Mouse (Mus musculus): ENCODE measurements around the gene Rai14.

The Rai14 gene

GRCm38 (mm10) chr15:10720671-10721070 lies 6.2 kb upstream of the Rai14 start:
- in situ Hi-C loops (cut with MseI, MboI) = no loop called here

DNA sequence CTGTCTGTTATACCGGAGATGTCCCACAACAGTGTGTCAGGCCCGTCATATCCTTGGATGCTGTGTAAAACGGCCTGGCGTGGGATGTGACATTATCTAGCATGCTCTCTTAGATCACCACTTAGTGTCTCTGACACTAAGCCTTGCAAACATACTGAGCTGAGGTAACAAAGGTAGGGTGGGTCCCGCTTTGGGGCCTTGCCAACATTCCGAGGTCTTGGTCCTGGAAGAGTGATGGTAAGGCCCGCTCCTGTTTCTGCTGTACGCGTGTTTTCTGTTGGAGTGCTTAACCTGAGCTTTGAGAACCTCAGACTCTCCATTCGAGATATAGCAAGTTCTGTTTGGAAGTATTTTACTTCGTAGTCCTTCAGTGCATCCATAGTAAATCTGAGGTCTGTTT lies 5.8 kb upstream of the Rai14 start:
- in situ Hi-C loops (cut with MseI, MboI) = no loop called here

DNA sequence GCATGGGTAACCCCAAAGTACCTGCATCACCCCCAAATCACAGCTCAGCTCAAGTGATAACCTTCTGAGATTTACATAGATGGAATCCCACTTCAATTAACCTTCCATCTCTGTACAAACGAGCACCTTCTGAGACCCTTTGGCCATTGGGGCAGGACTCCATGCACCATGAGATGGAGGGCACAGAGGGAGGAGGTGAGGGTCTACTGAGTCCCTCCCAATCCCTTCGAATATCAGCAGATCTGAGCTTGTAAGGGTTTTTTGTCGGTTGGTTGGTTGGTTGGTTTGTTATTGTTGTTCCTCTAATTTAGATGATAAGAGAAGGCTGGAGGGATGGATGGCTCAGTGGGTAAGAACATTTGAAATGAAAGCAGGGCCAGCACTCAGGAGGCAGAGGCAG lies 5.1 kb upstream of the Rai14 start:
- in situ Hi-C loops (cut with MseI, MboI) = no loop called here

- in situ Hi-C loops (cut with MseI, MboI) = no loop called here
These were observed 4.3 kb upstream of the Rai14 start for GRCm38 (mm10) chr15:10718763-10719162.

- in situ Hi-C loops (cut with MseI, MboI) = no loop called here
These were observed 2.9 kb upstream of the Rai14 start for GRCm38 (mm10) chr15:10717284-10717683.

DNA sequence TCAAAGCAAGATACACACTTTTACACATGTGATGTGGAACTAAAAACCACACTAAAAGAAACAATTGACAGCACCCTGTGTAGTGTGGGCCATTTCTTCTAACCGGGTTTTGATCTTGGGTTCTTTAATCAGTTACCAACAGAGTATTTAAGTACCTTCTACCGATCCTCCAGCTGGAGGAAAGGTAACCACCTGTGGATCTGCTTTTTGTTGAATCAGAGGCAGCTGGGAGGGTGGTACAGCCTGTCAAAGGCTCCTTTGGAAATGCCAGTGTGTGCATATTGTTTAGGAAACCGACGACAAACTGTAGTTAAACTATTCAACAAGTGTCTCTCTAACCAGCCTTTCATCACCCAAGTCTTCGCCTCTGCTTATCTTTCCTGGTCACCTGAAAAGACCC lies 1.5 kb upstream of the Rai14 start:
- in situ Hi-C loops (cut with MseI, MboI) = no loop called here

GRCm38 (mm10) chr15:10715139-10715505 lies 698 bp upstream of the Rai14 start:
- in situ Hi-C loops (cut with MseI, MboI) = no loop called here

DNA sequence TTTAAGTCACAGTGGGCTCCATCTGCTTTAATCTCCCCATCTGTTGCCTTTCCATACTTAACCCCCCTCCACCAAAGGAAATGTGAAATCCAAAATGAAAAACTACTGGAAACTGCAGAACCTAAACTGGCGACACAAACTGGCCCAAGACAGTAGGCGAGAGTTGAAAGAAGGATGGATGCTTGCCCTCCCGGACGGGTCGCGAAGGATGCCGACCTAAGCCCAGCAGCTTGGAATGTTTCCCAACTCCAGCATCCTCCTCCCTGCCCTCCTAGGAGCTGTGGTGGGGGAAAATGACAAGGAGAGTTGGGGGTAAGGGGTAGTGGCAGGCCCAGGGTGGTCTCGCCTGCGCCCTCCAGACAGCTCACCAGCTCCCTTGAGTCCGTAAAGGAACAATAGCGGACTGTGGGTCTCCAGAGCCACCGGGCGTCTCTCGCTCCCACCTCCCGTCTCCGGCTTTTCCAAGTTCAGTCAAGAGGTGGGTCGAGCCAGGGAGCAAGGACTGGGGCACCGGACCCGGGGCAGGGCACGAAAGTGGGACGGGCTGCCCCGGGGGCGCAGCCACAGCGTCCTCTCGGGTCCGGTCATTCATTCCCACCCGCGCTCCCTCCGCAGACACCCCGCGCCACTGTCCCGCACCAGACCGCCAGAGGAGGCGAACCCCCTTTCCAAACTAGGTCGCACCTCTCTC lies 653 bp downstream of the Rai14 start:
- in situ Hi-C loops (cut with MseI, MboI) = no loop called here

GRCm38 (mm10) chr15:10713181-10713625 lies 1.2 kb downstream of the Rai14 start:
- in situ Hi-C loops (cut with MseI, MboI) = no loop called here

DNA sequence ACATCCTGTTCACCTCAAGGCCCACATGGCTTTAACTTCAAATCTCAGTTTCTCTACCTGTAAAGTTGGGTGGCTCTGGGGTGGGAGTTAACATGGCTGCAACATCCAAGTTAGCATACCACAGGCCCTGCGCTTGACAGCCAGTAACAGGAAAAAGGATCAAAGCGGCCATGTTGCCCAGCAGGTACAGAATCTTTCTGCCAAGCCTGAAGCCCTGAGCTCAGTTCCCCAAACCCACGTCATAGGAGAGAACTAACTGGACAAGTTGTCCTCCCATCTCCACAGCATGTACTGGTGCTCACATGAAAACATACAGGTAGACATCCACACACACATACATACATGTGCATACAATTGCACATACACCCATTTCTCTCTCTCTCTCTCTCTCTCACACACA lies 2.1 kb downstream of the Rai14 start:
- in situ Hi-C loops (cut with MseI, MboI) = no loop called here

DNA sequence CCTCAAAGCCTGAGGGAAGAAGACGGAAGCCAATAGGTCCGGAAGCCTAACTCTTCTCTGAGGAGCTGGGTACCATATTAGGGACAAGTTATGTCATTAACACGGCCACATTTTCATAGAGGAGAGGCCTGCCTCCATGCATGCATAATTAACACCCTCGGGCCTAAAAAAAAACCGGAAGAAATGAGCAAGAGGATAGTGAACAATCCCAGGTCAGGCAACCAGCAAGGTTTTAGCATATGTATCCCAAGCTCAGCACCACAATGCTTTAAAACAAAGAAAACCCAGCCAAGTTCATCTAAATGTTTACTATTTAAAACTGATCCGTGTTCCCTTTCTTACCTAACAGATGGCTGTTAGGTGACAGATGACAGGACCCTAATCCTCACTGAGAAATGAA lies 3.2 kb downstream of the Rai14 start:
- in situ Hi-C loops (cut with MseI, MboI) = no loop called here

DNA sequence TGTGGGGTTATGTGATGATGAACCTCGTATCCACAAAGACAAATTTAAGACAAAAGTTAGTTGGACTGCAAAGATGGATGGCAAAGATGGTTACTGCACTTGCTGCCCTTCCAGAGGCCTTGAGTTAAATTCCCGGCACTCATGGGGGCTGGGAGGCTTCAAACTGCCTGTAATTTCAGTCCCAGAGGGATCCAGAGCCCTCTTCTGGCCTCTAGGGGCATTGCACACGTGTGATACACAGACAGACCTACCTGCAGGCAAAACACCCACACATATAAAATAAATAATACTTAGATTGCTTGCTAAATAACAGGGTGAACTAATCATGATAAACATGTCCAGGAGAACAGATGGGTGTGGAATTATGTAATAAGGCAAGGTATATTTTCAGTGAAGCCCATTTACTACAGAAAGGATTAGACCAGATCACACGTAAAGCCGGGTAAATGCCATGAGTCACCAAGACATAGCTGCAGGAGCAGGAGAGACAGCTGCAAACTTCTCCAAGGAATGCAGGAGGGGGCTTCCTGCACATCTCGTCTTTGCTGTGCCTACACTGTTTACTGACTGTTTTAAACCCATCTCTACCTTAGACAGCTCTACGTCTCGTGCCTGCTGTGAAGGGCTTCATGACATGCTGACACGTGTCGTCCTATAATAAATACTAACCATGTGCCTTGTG lies 5.7 kb downstream of the Rai14 start:
- in situ Hi-C loops (cut with MseI, MboI) = no loop called here

DNA sequence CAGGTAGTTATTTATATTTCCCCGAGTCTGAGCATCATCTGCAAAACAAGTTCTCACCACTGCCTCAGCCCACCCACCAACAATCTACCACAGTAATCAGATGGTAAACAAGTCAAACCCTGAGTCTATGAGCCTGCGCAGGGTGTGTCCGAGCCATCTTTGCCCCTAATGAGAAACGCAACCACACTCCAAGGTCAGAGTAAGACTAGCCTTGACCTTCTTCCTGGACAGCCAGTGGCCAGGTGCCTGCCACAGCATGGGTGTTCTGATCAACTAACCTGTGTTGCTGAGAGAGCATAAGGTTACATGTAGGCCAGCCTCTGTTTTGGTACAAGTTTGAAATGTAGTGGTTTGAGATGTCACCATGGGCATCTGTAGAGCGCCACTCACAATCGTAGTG lies 7.3 kb downstream of the Rai14 start:
- in situ Hi-C loops (cut with MseI, MboI) = no loop called here

- in situ Hi-C loops (cut with MseI, MboI) = no loop called here
These were observed 8.0 kb downstream of the Rai14 start for GRCm38 (mm10) chr15:10706414-10706813.

DNA sequence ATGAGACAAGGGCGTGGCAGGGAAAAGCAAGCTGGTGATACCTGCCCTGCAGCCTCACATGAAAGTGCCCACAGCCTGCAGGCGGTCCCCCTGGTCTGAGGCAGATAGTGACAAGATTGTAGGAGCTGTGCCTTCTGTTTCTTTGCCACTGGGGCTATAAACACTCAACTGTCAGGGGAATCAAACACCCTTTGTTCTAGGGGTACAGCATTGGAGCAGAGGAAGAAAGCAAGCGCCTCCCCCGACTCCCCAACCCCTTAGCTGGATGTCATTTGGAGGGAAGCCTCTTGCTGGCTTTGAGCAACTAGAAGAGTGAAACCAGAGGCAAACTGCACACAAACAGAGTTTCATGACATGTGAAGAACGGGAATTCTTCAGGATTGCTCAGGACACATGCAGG lies 8.7 kb downstream of the Rai14 start:
- in situ Hi-C loops (cut with MseI, MboI) = no loop called here

DNA sequence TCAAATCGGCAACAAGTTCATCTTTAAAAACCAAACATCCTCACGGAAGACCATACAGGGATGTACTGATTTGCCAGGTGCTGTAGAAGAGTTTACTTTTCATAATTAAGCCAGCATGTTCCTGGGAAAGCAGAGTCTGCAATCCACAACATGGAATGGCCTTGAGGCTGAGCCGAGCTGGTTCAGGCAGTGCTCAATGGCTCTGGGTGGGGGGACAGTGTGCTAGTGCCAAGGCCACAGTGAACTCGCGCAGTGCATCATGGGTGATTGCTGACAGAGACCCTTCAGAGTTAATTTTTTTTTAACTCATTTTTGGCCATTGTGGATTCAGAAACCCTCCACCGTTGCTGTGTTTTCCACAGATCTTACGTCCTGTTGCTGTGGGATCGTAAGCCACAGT lies 10.1 kb downstream of the Rai14 start:
- in situ Hi-C loops (cut with MseI, MboI) = no loop called here

DNA sequence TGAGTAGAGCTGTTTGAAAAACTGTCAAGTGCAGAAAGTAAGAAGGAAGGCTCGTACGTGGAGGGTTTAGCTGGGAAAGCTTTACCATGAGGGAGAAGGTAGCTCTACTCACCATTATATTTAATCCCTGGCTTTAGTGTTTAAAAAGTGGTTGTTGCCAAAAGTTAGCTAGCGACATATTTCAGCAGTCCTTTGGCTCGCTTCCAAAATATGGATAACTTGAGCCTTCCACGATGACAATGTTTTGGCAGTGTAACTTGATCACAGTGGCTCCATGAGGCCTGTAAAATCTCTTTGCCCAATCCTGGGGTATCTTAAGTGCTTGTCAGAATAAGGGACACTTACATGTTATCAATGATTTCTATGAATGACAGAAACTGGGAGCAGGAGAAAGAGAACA lies 12.9 kb downstream of the Rai14 start:
- in situ Hi-C loops (cut with MseI, MboI) = no loop called here

DNA sequence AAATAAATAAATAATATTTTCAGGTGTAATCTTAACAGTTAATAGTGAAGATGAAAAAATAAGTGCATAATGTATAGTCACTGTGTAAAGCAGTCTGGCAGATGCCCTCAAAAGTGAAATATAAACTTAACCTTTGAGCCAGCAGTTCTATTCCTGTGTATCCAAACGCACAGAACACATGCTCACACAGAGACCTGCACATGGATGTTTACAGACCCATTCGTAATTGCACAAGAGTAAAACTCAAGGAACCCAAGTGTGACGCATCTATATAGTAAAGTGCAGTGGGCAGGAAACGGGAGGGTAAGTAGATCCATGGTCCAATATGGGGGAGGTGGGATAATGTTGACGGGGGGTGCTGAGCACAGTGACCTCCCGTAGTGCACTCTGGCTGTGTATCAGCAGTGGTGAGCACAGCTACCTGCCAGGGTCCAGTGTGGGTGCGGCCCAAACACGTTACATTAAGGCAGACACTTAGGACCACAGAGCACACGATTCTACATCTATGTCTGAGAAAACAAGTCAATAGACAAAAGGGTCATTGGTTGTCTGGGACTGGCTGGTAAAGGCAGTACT lies 13.4 kb downstream of the Rai14 start:
- in situ Hi-C loops (cut with MseI, MboI) = no loop called here

DNA sequence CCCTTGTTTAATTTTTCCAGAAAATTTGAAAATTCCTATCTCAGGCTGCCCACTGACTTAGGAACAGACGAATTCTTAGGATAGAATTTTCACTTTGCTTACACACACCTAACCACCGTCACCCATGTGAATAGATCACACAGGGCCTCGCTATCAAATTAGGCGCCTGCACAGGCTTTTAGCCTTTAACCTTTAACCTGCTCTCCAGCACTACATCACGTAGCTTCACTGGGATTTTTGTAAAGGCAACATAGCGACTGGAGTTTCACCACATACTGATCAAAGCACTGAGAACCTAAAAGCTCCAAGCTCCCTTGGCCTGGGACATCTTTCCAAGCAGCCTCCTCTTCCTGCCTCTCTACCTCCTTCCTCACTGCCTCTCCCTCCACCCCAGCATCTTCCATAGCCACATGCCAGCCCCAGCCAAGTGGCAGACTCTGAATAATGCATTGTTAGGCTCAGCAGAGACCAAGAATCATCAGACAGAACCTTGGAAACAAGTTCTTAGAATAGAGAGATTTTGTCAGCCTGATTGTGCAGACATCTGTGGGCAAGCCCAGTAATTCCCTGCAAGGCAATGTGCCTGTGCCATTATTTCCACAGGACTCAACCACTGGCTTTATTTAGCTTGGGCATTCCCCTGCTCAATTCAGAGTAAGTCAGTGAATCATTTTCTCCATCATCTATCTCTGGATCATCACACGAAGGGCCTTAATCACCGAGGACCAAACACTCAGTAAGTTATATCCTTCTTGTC lies 17.8 kb downstream of the Rai14 start:
- in situ Hi-C loops (cut with MseI, MboI) = no loop called here

DNA sequence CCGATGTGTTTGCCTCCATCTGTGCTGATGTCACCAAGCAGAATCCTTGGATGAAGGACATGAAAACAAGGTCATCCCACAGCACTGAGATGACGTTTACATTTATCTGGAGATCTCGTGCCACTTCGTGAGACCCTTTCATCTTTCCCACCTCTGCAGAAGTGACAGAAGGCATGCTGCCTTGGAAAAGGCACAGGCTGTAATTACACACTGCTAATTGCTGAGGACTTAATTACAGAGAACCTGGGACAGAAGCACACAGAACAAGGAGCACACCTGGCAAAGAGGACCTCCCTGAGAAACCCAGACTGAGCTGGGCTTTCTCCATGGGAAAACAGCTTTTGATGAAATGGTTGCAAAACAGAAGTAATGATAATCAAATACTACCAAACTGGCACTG lies 21.8 kb downstream of the Rai14 start:
- in situ Hi-C loops (cut with MseI, MboI) = no loop called here

GRCm38 (mm10) chr15:10691481-10691880 lies 22.9 kb downstream of the Rai14 start:
- in situ Hi-C loops (cut with MseI, MboI) = no loop called here

- in situ Hi-C loops (cut with MseI, MboI) = no loop called here
These were observed 23.5 kb downstream of the Rai14 start for GRCm38 (mm10) chr15:10690973-10691372.

- in situ Hi-C loops (cut with MseI, MboI) = no loop called here
These were observed 24.2 kb downstream of the Rai14 start for GRCm38 (mm10) chr15:10690219-10690618.

All from mouse trophoblast stem cell (cell line).